Comparison of ENCODE assay signal across 22 mouse cellular contexts in the genomic region with DNA sequence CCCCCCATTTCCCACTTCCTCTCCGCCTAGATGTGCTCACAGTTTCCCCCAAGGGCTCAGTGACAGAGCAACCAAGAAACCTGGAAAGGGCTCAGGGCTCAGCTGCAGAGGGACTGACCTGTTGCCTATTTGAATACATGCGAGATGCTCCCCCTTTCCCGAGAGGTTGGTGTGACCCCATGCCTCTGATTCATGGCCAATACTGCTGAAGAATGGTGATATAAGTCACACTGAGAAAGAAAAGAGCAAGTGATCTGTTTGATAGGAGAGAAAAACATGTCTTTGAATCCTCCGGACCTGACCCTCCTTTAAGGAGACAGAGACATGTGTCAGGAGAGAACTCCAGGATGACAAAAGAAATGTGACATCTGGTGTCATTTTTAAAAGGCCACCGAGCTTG.
"Had no signal": no experiment of that assay in that cellular context is flagged by ENCODE, and none has a peak within 500 bp of the region (broad histone marks: within the 10 kb centered on the region; RNA-seq: fewer than 3 reads in every experiment).

No protein-coding gene starts in this region.

- ATAC-seq: liver, postnatal 0 days; lung, postnatal 0 days had no signal

- H3K4me1 ChIP-seq: liver, embryonic 13.5 days; liver, embryonic 15.5 days; lung, embryonic 15.5 days; megakaryocyte, embryonic 14.5 days; neural tube, embryonic 13.5 days; neural tube, embryonic 15.5 days had no signal

- H3K36me3 ChIP-seq: liver, embryonic 13.5 days; liver, embryonic 15.5 days; lung, embryonic 15.5 days; neural tube, embryonic 13.5 days; neural tube, embryonic 15.5 days had no signal

- H3K9ac ChIP-seq: liver, embryonic 13.5 days; liver, embryonic 15.5 days; liver, postnatal 0 days; lung, embryonic 15.5 days; neural tube, embryonic 13.5 days; neural tube, embryonic 15.5 days had no signal

- H3K9me3 ChIP-seq: liver, embryonic 13.5 days; liver, embryonic 15.5 days; lung, embryonic 15.5 days; megakaryocyte, embryonic 14.5 days; neural tube, embryonic 13.5 days; neural tube, embryonic 15.5 days had no signal

- DNase-seq: liver, embryonic 13.5 days; liver, postnatal 0 days; lung, adult 2 months; lung, postnatal 14 days; lung, postnatal 36 days; retina, postnatal 1 day; right cerebral cortex, adult 18-20 months; right cerebral cortex, postnatal 25 days; right cerebral cortex, postnatal 4 days; spleen, adult 18-20 months; thymus, adult 18-20 months; thymus, postnatal 25 days; thymus, postnatal 4 days had no signal

- H3K27ac ChIP-seq: liver, embryonic 13.5 days; liver, embryonic 15.5 days; lung, embryonic 15.5 days; macrophage; neural tube, embryonic 13.5 days; neural tube, embryonic 15.5 days had no signal

- H3K4me3 ChIP-seq: liver, embryonic 13.5 days; liver, embryonic 15.5 days; lung, embryonic 15.5 days; megakaryocyte, embryonic 14.5 days; myocyte; neural tube, embryonic 13.5 days; neural tube, embryonic 15.5 days had no signal

- H3K4me2 ChIP-seq: liver, embryonic 11.5 days; liver, embryonic 13.5 days; liver, embryonic 15.5 days; lung, embryonic 15.5 days; neural tube, embryonic 13.5 days; neural tube, embryonic 15.5 days had no signal

- H3K27me3 ChIP-seq: liver, embryonic 13.5 days; liver, embryonic 15.5 days; lung, embryonic 15.5 days; megakaryocyte, embryonic 14.5 days; neural tube, embryonic 13.5 days; neural tube, embryonic 15.5 days had no signal
